Mouse (Mus musculus) embryonic facial prominence, embryonic 11.5 days (tissue): Measurements from ENCODE around the gene Hspa14. TPM values are rescaled to one million over a fixed set of nuclear protein-coding genes. Genes with fewer than 3 reads are reported as not detected.
A peak's percentile ranks its signal among the peaks of the same experiment; 100 is the strongest.

Source experiments
- ATAC-seq: fragments of 200-750 bp; cut with Nextera tagmentation; replicated peaks from 2 replicates; pipeline ENCODE4 v1.8.0; 2017; ENCODE audit warnings: low read depth; ENCODE audit not compliant: insufficient number of reproducible peaks, low FRiP score, low TSS enrichment
- DNase-seq: peaks from one replicate; pipeline ENCODE4 v3.0.0-alpha.2; 2015; ENCODE audit warnings: low spot score
- H3K27ac ChIP-seq: fragments of 300-500 bp; sonication (generic); replicated peaks from 2 replicates; pipeline ENCODE4 v1.5.1; 2014; ENCODE audit warnings: mild to moderate bottlenecking, low read depth, low read length, control low read depth
- H3K27me3 ChIP-seq: fragments of 300-500 bp; sonication (generic); 2 replicates; pipeline ENCODE4 v1.6.1; 2014; ENCODE audit warnings: mild to moderate bottlenecking, low read length, moderate library complexity, mixed read lengths; ENCODE audit not compliant: control insufficient read depth, insufficient read depth
- H3K36me3 ChIP-seq: fragments of 300-500 bp; sonication (generic); replicated peaks from 2 replicates; pipeline ENCODE4 v1.6.1; 2014; ENCODE audit warnings: low read depth, mild to moderate bottlenecking, low read length, moderate library complexity, mixed read lengths; ENCODE audit not compliant: control insufficient read depth, insufficient read depth
- H3K4me1 ChIP-seq: fragments of 300-500 bp; sonication (generic); 2 replicates; pipeline ENCODE4 v1.6.1; 2014; ENCODE audit warnings: low read length, mixed read lengths; ENCODE audit not compliant: control insufficient read depth, insufficient read depth
- H3K4me2 ChIP-seq: fragments of 300-500 bp; sonication (generic); 2 replicates; pipeline ENCODE4 v1.6.1; 2014; ENCODE audit warnings: low read depth, mild to moderate bottlenecking, control low read depth, low read length, moderate library complexity
- H3K4me3 ChIP-seq: fragments of 300-500 bp; sonication (generic); 2 replicates; pipeline ENCODE4 v1.5.1; 2014; ENCODE audit warnings: low read depth, low read length, control low read depth
- H3K9ac ChIP-seq: fragments of 300-500 bp; sonication (generic); replicated peaks from 2 replicates; pipeline ENCODE4 v1.6.1; 2014; ENCODE audit warnings: mild to moderate bottlenecking, control low read depth, low read length
- H3K9me3 ChIP-seq: fragments of 300-500 bp; sonication (generic); replicated peaks from 2 replicates; pipeline ENCODE4 v1.6.1; 2016; ENCODE audit warnings: mild to moderate bottlenecking, low read length, inconsistent platforms, mixed read lengths; ENCODE audit not compliant: control insufficient read depth
- WGBS: fragments of 180-500 bp; shearing (Covaris S2); extraction: QIAGEN DNeasy Blood & Tissue Kit; methylation state at CpG from one replicate; pipeline ENCODE4 v1.1.7; 2014; 5-methylcytosine and 5-hydroxymethylcytosine counted together
- polyA plus RNA-seq: library from polyadenylated mRNA; unstranded; fragments of >200 nt; fragmentation: Nextera tagmentation; extraction: Ambion mirVana; gene quantifications from 2 replicates; pipeline ENCODE4 v1.2.1, GENCODE M21; 2014

The Hspa14 gene
- polyA plus RNA-seq, 1 experiment from 2014 or later = 125 TPM

DNA sequence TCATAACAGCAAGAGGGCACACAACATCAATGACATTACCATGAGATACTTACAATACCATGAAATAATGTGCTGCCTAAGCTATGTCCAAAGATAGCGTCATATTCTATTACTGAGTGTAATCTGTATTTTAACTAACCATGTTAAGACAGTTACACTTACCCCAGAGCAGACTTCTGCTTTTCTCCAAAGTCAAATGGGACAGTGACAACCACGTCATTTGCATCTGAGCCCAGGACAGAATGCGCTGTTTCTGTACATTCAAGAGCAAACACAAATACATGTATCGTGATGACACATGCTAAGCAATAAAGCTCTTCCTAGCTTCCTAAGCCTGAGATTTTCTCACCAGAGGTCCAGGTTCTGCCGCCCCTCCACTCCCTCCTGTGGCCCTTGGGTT, 11.7 kb downstream of the Hspa14 start:
- Histone ChIP-seq H3K27me3 (no peaks in the 10 kb centered on the region), H3K9ac (no peak overlapping the region), H3K4me3 (no peak overlapping the region), H3K4me1 (no peaks in the 10 kb centered on the region), H3K36me3 (peaks cover 3% of the 10 kb centered on the region), H3K9me3 (no peaks in the 10 kb centered on the region), H3K27ac (no peak overlapping the region), H3K4me2 (no peak overlapping the region)
- ATAC-seq (no peak), DNase-seq (no peak)
- WGBS = 93% methylated on average over 5 of the region's 5 CpGs

DNA sequence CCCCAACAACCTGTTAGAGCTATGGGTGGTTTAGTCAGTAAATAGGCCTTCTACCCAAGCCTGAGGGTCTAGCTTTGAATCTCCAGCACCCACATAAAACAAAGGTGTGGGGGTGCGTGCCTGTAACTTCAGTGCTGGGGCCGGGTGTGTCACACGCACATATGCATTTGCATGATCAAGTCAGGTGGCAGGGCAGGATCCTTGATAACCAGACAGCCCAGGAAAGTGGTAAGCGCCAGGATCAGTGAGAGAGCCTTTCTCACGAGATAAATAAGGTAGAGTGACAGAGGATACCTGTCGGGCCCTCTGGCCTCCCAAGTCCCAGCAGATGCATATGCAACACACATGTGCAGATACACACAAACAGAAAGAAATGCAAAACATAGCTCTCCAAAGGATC, 13.1 kb downstream of the Hspa14 start:
- WGBS = 94% methylated on average over 6 of the region's 6 CpGs
- Histone ChIP-seq H3K9me3 (no peaks in the 10 kb centered on the region), H3K4me3 (no peak overlapping the region), H3K27me3 (no peaks in the 10 kb centered on the region), H3K4me2 (no peak overlapping the region), H3K36me3 (peaks cover 3% of the 10 kb centered on the region), H3K27ac (no peak overlapping the region), H3K9ac (no peak overlapping the region), H3K4me1 (no peaks in the 10 kb centered on the region)
- DNase-seq (no peak), ATAC-seq (no peak)

DNA sequence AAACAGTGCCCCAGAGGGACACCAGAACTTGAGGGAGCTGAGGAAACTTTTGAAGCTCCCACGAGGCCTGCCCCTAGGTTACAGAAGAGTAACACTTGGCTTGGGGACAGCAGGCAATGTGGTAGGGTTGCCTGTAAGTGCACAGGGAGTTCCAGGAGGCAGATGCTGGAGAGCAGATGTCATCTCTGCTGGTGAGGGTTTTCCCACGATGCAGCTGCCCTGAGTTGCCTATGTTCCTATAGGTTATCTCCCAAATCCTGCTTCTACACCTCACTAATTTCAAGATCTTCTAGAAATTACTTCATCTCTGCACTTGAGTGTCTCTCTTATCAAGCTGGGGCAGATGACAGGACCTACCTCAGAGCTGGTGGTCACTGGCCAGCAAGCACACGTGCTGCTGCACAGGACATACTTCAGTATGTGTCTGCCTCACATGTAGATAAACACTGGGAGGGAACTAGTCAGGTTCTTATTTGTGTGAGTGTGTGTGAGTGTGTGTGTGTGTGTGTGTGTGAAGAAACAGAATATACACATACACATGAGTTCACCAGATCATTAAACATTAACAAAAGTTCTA, 18.7 kb downstream of the Hspa14 start:
- ATAC-seq (no peak), DNase-seq (no peak)
- H3K9me3 ChIP-seq = no peaks in the 10 kb centered on the region
- H3K4me1 ChIP-seq = no peaks in the 10 kb centered on the region
- no peak overlapping the region for H3K9ac ChIP-seq
- H3K4me3 ChIP-seq = no peak overlapping the region
- no peak overlapping the region for H3K4me2 ChIP-seq
- peaks cover 3% of the 10 kb centered on the region for H3K36me3 ChIP-seq
- no peaks in the 10 kb centered on the region for H3K27me3 ChIP-seq
- 87% methylated on average over 3 of the region's 3 CpGs for WGBS
- H3K27ac ChIP-seq = no peak overlapping the region

DNA sequence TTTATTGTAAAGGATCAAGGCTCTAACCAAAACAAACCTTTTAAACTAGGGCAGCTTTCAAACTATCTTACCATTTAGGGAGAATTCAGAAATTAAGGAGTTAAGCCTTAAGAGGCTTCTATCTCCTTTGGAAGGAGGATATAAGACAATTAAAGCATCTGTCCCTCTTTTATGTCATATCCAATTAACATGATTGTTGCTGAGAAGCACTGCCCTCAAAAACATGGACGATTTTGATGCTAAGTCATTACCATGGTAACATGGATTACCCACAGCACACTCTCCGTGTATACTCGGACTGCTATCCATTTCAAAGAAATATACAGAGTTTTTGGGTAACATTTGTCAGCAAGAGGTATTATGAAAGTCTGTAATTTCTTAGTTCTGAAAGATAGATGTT, 22.8 kb downstream of the Hspa14 start:
- Histone ChIP-seq H3K4me3 (no peak overlapping the region), H3K27me3 (no peaks in the 10 kb centered on the region), H3K9ac (no peak overlapping the region), H3K36me3 (peaks cover 3% of the 10 kb centered on the region), H3K27ac (no peak overlapping the region), H3K9me3 (no peaks in the 10 kb centered on the region), H3K4me1 (no peaks in the 10 kb centered on the region), H3K4me2 (no peak overlapping the region)
- ATAC-seq (no peak), DNase-seq (no peak)
- 84% methylated on average over 3 of the region's 3 CpGs for WGBS

DNA sequence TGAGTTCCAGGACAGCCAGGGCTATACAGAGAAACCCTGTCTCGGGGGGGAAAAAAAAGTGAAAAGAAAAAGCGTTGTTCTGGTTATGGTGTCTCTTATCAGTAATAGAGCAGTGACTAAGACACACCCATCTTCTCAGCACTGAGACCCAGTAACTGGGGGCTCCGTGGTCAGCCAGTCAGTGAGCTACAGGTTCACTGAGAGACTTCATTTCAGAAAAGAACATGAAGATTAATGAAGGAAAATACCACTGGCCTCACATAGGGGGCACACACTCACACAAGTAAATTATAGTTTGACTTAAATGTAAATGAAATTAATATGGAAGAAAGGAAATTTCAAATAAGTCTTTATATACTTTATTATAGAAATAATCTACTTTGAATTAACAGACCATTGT, 32.4 kb downstream of the Hspa14 start:
- H3K36me3 ChIP-seq = no peaks in the 10 kb centered on the region
- H3K9me3 ChIP-seq = no peaks in the 10 kb centered on the region
- no peak overlapping the region for H3K4me2 ChIP-seq
- H3K9ac ChIP-seq = no peak overlapping the region
- H3K4me3 ChIP-seq = no peak overlapping the region
- H3K27me3 ChIP-seq = no peaks in the 10 kb centered on the region
- DNase-seq (no peak), ATAC-seq (no peak)
- no peak overlapping the region for H3K27ac ChIP-seq
- 79% methylated on average over 3 of the region's 3 CpGs for WGBS
- H3K4me1 ChIP-seq = no peaks in the 10 kb centered on the region

DNA sequence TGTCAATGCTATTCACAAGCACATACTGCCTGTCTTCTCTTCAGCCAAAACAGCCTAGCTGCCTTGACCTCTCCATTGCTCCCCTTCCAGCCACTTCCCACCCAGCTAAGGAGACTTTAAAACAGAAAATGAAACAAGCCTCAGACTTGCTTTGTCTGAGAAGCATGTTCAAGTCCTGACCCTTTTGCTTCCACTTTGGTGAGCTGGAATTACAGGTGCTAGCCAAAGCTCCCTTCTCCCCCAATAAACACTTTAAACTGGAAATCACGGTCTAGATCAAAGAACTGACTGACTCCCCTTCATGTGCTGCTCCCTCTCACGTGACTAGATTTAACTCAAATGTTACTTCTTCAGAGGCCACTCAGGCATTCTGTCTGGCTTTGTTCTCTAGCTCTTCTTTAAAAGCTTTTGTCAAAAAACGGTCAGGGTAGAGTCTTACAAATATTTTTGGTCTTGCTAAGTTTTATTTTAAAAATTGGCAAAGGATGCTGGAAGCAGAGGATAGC, 36.8 kb downstream of the Hspa14 start:
- Histone ChIP-seq H3K27me3 (no peaks in the 10 kb centered on the region), H3K4me1 (no peaks in the 10 kb centered on the region), H3K36me3 (no peaks in the 10 kb centered on the region; the same call in 1 of the 2 replicates), H3K9me3 (no peaks in the 10 kb centered on the region), H3K9ac (peak overlapping the region; percentile 63; the same call in 1 of the 2 replicates), H3K27ac (no peak overlapping the region), H3K4me2 (no peak overlapping the region), H3K4me3 (no peak overlapping the region)
- DNase-seq (no peak), ATAC-seq (no peak)
- 72% methylated on average over 3 of the region's 3 CpGs for WGBS

DNA sequence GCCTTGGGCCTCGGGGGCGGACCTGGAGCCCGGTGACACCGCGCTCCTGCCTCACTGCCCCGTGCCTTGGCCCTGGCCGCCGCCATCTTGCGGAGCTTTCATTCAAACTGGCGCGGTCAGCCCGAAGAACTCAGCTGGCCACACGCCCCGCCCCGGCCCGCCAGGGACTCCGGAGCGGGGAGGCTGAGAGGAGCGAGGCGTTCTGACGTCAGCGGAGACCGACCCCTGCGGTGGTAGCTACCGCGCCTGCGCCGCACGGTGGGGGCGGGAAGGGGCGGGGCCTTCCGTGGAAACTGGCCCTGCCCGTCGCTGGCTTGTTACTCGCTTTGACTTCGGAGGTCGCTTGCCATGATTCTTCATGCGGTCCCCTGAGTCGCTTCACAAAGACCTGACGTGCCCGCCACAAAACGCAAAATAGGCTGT, 37.7 kb downstream of the Hspa14 start, which contains the start of gene Suv39h2:
Suv39h2 (minus strand) TSS at position 171 of the 423 bp plus-strand sequence.
- peak within 1 kb of the TSS; percentile 84 for H3K27ac ChIP-seq
- H3K9ac ChIP-seq = peak within 1 kb of the TSS; percentile 78
- peak within 1 kb of the TSS; percentile 71 for H3K4me3 ChIP-seq
- under 1% methylated on average over 42 of the region's 42 CpGs for WGBS
- H3K36me3 ChIP-seq = no peaks in the 10 kb centered on the region; the same call in 1 of the 2 replicates
- H3K9me3 ChIP-seq = no peaks in the 10 kb centered on the region
- peak within 1 kb of the TSS; percentile 40 for H3K4me2 ChIP-seq
- ATAC-seq (peak; percentile 97), DNase-seq (peak; percentile 97)
- no peaks in the 10 kb centered on the region for H3K4me1 ChIP-seq
- H3K27me3 ChIP-seq = no peaks in the 10 kb centered on the region

DNA sequence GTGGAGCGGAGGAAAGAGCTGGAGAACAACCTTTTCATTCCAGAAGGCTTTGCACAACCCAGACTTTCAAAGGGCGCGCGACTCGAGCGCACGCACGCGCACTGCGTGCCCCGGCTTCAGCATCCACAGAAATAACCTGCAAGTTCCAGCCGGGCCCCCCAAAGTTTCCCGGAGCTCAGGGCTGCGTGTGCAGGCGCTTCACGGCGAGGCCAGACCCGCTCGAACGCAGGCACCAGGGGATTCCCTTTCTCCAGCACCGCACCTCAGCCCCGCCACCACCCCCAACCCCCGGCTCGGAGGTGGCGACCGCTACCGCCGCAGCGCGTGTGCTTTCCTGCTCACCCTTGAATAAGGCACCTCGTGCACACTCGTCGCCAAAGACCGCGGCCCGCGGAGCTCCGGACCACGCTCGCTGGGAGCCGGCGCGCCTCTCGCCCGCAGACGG, 38.2 kb downstream of the Hspa14 start:
- Histone ChIP-seq H3K27ac (peak overlapping the region; percentile 84), H3K4me2 (peak overlapping the region; percentile 36), H3K9me3 (no peaks in the 10 kb centered on the region), H3K27me3 (no peaks in the 10 kb centered on the region), H3K4me1 (no peaks in the 10 kb centered on the region), H3K4me3 (peak overlapping the region; percentile 71), H3K9ac (peak overlapping the region; percentile 78), H3K36me3 (no peaks in the 10 kb centered on the region; the same call in 1 of the 2 replicates)
- WGBS = under 1% methylated on average over 44 of the region's 46 CpGs
- ATAC-seq (peak; percentile 90), DNase-seq (peak; percentile 78)
